Mouse (Mus musculus) kidney, adult 2 months (tissue): ENCODE data around the gene Galr2. TPM values are rescaled to one million over a fixed set of nuclear protein-coding genes. Genes with fewer than 3 reads are reported as not detected.

Experiments
- DNase-seq: peaks from one replicate; pipeline ENCODE4 v3.0.0; 2021
- H3K27ac ChIP-seq: fragments of 200-500 bp; 2 replicates; pipeline ENCODE4 v1.5.1; 2012; ENCODE audit warnings: low read depth, low read length, control low read depth, inconsistent platforms; ENCODE audit not compliant: insufficient read depth
- H3K27me3 ChIP-seq: fragments of 200-500 bp; replicated peaks from 2 replicates; pipeline ENCODE4 v1.6.1; 2012; ENCODE audit warnings: mild to moderate bottlenecking, moderate library complexity, low read length, inconsistent platforms; ENCODE audit not compliant: control insufficient read depth, insufficient read depth
- H3K36me3 ChIP-seq: fragments of 200-500 bp; 2 replicates; pipeline ENCODE4 v1.6.1; 2012; ENCODE audit warnings: mild to moderate bottlenecking, moderate library complexity, low read length, inconsistent platforms; ENCODE audit not compliant: control insufficient read depth, insufficient read depth
- H3K4me1 ChIP-seq: fragments of 200-500 bp; 2 replicates; pipeline ENCODE4 v1.6.1; 2011; ENCODE audit warnings: low read length; ENCODE audit not compliant: control insufficient read depth, insufficient read depth
- H3K4me3 ChIP-seq: fragments of 200-500 bp; 2 replicates; pipeline ENCODE4 v1.5.1; 2011; ENCODE audit warnings: mild to moderate bottlenecking, low read depth, low read length, control low read depth; ENCODE audit not compliant: insufficient read depth
- CTCF ChIP-seq: fragments of 200-500 bp; conservative IDR thresholded peaks from 2 replicates; pipeline ENCODE4 v1.5.1; 2011; ENCODE audit warnings: low read depth, mild to moderate bottlenecking, control low read depth, low read length, moderate library complexity, mixed read lengths; ENCODE audit not compliant: insufficient read depth, insufficient read length
- POLR2A ChIP-seq: fragments of 200-500 bp; IDR thresholded peaks from one replicate; pipeline ENCODE4 v1.6.1; 2011; ENCODE audit warnings: low read depth, low read length, control low read depth
- WGBS: fragments of 180-500 bp; shearing (Covaris S2); methylation state at CpG from one replicate; pipeline ENCODE4 v1.1.7; 2018; 5-methylcytosine and 5-hydroxymethylcytosine counted together
- polyA plus RNA-seq: library from polyadenylated mRNA; depleted of rRNA; stranded (reverse); fragments of >200 nt; gene quantifications from 2 replicates; pipeline ENCODE4 v1.2.3, GENCODE M21; 2012

Gene Galr2
- polyA plus RNA-seq, 1 experiment = 3.3 TPM

GRCm38 (mm10) chr11:116293538-116294137, 12.9 kb downstream of the Galr2 start:
- Histone ChIP-seq H3K27me3 (no peaks in the 10 kb centered on the region), H3K4me3 (no peak overlapping the region), H3K36me3 (no peaks in the 10 kb centered on the region), H3K4me1 (no peaks in the 10 kb centered on the region), H3K27ac (no peak overlapping the region)
- no peak for TF ChIP-seq POLR2A
- no peak for DNase-seq
- WGBS = 91% methylated on average over 12 of the region's 12 CpGs

- WGBS = 22% methylated on average over 5 of the region's 5 CpGs
- DNase-seq = peak; percentile 70
Measured at GRCm38 (mm10) chr11:116294319-116294718, 13.6 kb downstream of the Galr2 start.

GRCm38 (mm10) chr11:116296191-116296734, 15.5 kb downstream of the Galr2 start:
- TF ChIP-seq POLR2A (no peak), CTCF (no peak)
- H3K27ac ChIP-seq = no peak overlapping the region
- 86% methylated on average over 8 of the region's 8 CpGs for whole genome bisulfite sequencing
- no peak overlapping the region for H3K4me3 ChIP-seq
- H3K36me3 ChIP-seq = no peaks in the 10 kb centered on the region; the same call in none of the 2 replicates
- no peaks in the 10 kb centered on the region for H3K27me3 ChIP-seq
- no peak for DNase-seq
- H3K4me1 ChIP-seq = no peaks in the 10 kb centered on the region

More at GRCm38 (mm10) chr11:116294319-116294718, 13.6 kb downstream of the Galr2 start:
- H3K4me1 ChIP-seq = no peaks in the 10 kb centered on the region
- H3K4me3 ChIP-seq = no peak overlapping the region
- no peaks in the 10 kb centered on the region for H3K36me3 ChIP-seq
- H3K27me3 ChIP-seq = no peaks in the 10 kb centered on the region
- TF ChIP-seq CTCF (peak; percentile 79), POLR2A (no peak)
- H3K27ac ChIP-seq = no peak overlapping the region

GRCm38 (mm10) chr11:116297017-116297416, 16.3 kb downstream of the Galr2 start:
- H3K4me1 ChIP-seq = no peaks in the 10 kb centered on the region
- no peaks in the 10 kb centered on the region; the same call in none of the 2 replicates for H3K36me3 ChIP-seq

GRCm38 (mm10) chr11:116298221-116298620, 17.5 kb downstream of the Galr2 start:
- H3K4me3 ChIP-seq = no peak overlapping the region

More at GRCm38 (mm10) chr11:116297017-116297416, 16.3 kb downstream of the Galr2 start:
- TF ChIP-seq POLR2A (no peak), CTCF (no peak)
- Histone ChIP-seq H3K27ac (no peak overlapping the region), H3K4me3 (no peak overlapping the region), H3K27me3 (no peaks in the 10 kb centered on the region)
- 82% methylated on average over 3 of the region's 3 CpGs for WGBS
- DNase-seq = no peak

GRCm38 (mm10) chr11:116298621-116299020, 17.9 kb downstream of the Galr2 start:
- Histone ChIP-seq H3K27ac (no peak overlapping the region), H3K27me3 (no peaks in the 10 kb centered on the region), H3K36me3 (no peaks in the 10 kb centered on the region; the same call in none of the 2 replicates), H3K4me1 (no peaks in the 10 kb centered on the region), H3K4me3 (no peak overlapping the region)
- DNase-seq = no peak
- TF ChIP-seq POLR2A (no peak), CTCF (no peak)
- 95% methylated on average over 6 of the region's 6 CpGs for WGBS

More at GRCm38 (mm10) chr11:116298221-116298620, 17.5 kb downstream of the Galr2 start:
- Histone ChIP-seq H3K27me3 (no peaks in the 10 kb centered on the region), H3K36me3 (no peaks in the 10 kb centered on the region; the same call in none of the 2 replicates), H3K27ac (no peak overlapping the region), H3K4me1 (no peaks in the 10 kb centered on the region)
- WGBS = 93% methylated on average over 11 of the region's 11 CpGs
- DNase-seq = no peak
- no peak for TF ChIP-seq POLR2A

GRCm38 (mm10) chr11:116305423-116305822, 24.7 kb downstream of the Galr2 start:
- no peak for DNase-seq
- Histone ChIP-seq H3K4me3 (no peak overlapping the region), H3K4me1 (peaks cover 7% of the 10 kb centered on the region; the same call in 1 of the 2 replicates), H3K27me3 (no peaks in the 10 kb centered on the region), H3K36me3 (no peaks in the 10 kb centered on the region; the same call in none of the 2 replicates), H3K27ac (no peak overlapping the region)
- TF ChIP-seq POLR2A (no peak), CTCF (no peak)
- WGBS = 96% methylated on average over 2 of the region's 2 CpGs
